Mouse (Mus musculus): ENCODE data around the gene Dnaaf1. TPM values are rescaled to one million over a fixed set of nuclear protein-coding genes. Genes with fewer than 3 reads are reported as not detected.

The Dnaaf1 gene
- polyA plus RNA-seq, 1 experiment from 2014 or later = 0.19 TPM

GRCm38 (mm10) chr8:119557132-119557531, 17.9 kb upstream of the Dnaaf1 start:
- Histone ChIP-seq H3K27me3 (ENCODE audit: low read depth, poor library complexity, severe bottlenecking) (no peaks in the 10 kb centered on the region), H3K27ac (replicated peaks) (no peak overlapping the region), H3K4me3 (peak overlapping the region; percentile 88), H3K4me1 (peaks cover 32% of the 10 kb centered on the region), H3K9me3 (replicated peaks) (no peaks in the 10 kb centered on the region), H3K36me3 (peaks cover 22% of the 10 kb centered on the region)
- WGBS = 88% methylated on average over 9 of the region's 9 CpGs
- DNase-seq (ENCODE audit: low spot score) = no peak

GRCm38 (mm10) chr8:119557821-119558602, 17.0 kb upstream of the Dnaaf1 start:
- Histone ChIP-seq H3K4me3 (peak overlapping the region; percentile 88), H3K9me3 (replicated peaks) (no peaks in the 10 kb centered on the region), H3K27me3 (ENCODE audit: low read depth, poor library complexity, severe bottlenecking) (no peaks in the 10 kb centered on the region), H3K4me1 (peaks cover 32% of the 10 kb centered on the region), H3K36me3 (peaks cover 30% of the 10 kb centered on the region), H3K27ac (replicated peaks) (peak overlapping the region; percentile 96)
- WGBS = 2% methylated on average over 55 of the region's 55 CpGs
- no peak for DNase-seq (ENCODE audit: low spot score)

- Histone ChIP-seq H3K27me3 (ENCODE audit: low read depth, poor library complexity, severe bottlenecking) (no peaks in the 10 kb centered on the region), H3K36me3 (peaks cover 38% of the 10 kb centered on the region), H3K27ac (replicated peaks) (peak within 1 kb of the TSS; percentile 96), H3K4me3 (peak within 1 kb of the TSS; percentile 88), H3K9me3 (replicated peaks) (no peaks in the 10 kb centered on the region), H3K4me1 (peaks cover 29% of the 10 kb centered on the region)
- DNase-seq (ENCODE audit: low spot score) = peak; percentile 98
- 6% methylated on average over 63 of the region's 63 CpGs for WGBS
Measured at GRCm38 (mm10) chr8:119558603-119559401, 16.2 kb upstream of the Dnaaf1 start, which contains the start of gene Mbtps1. Gene Mbtps1, minus strand, starts transcription at chr8:119558735.

GRCm38 (mm10) chr8:119559402-119559720, 15.7 kb upstream of the Dnaaf1 start:
- no peaks in the 10 kb centered on the region for H3K9me3 ChIP-seq (replicated peaks)
- DNase-seq (ENCODE audit: low spot score) = no peak
- WGBS = 88% methylated on average over 6 of the region's 6 CpGs
- peak overlapping the region; percentile 88; the same call in 1 of the 2 replicates for H3K4me3 ChIP-seq
- H3K27me3 ChIP-seq (ENCODE audit: low read depth, poor library complexity, severe bottlenecking) = no peaks in the 10 kb centered on the region
- H3K27ac ChIP-seq (replicated peaks) = peak overlapping the region; percentile 96
- peaks cover 39% of the 10 kb centered on the region for H3K36me3 ChIP-seq
- H3K4me1 ChIP-seq = peaks cover 29% of the 10 kb centered on the region

- DNase-seq (ENCODE audit: low spot score) = no peak
- Histone ChIP-seq H3K27ac (replicated peaks) (no peak overlapping the region), H3K36me3 (peaks cover 70% of the 10 kb centered on the region), H3K4me3 (no peak overlapping the region), H3K4me1 (peaks cover 6% of the 10 kb centered on the region), H3K27me3 (ENCODE audit: low read depth, poor library complexity, severe bottlenecking) (no peaks in the 10 kb centered on the region), H3K9me3 (replicated peaks) (no peaks in the 10 kb centered on the region)
- WGBS = 94% methylated on average over 14 of the region's 14 CpGs
Measured at GRCm38 (mm10) chr8:119563849-119564251, 11.2 kb upstream of the Dnaaf1 start.

GRCm38 (mm10) chr8:119566367-119566766, 8.7 kb upstream of the Dnaaf1 start:
- Histone ChIP-seq H3K27me3 (ENCODE audit: low read depth, poor library complexity, severe bottlenecking) (no peaks in the 10 kb centered on the region), H3K9me3 (replicated peaks) (no peaks in the 10 kb centered on the region), H3K4me3 (no peak overlapping the region), H3K27ac (replicated peaks) (no peak overlapping the region), H3K4me1 (peaks cover 14% of the 10 kb centered on the region), H3K36me3 (peaks cover 66% of the 10 kb centered on the region)
- 83% methylated on average over 11 of the region's 11 CpGs for WGBS
- no peak for DNase-seq (ENCODE audit: low spot score)

GRCm38 (mm10) chr8:119568251-119568650, 6.8 kb upstream of the Dnaaf1 start:
- WGBS = 87% methylated on average over 9 of the region's 9 CpGs
- H3K4me3 ChIP-seq = no peak overlapping the region
- no peaks in the 10 kb centered on the region for H3K9me3 ChIP-seq (replicated peaks)
- peaks cover 3% of the 10 kb centered on the region; the same call in 1 of the 2 replicates for H3K27me3 ChIP-seq (ENCODE audit: low read depth, poor library complexity, severe bottlenecking)
- H3K27ac ChIP-seq (replicated peaks) = no peak overlapping the region
- H3K4me1 ChIP-seq = peaks cover 20% of the 10 kb centered on the region
- DNase-seq (ENCODE audit: low spot score) = no peak
- peaks cover 49% of the 10 kb centered on the region for H3K36me3 ChIP-seq

GRCm38 (mm10) chr8:119568951-119569350, 6.1 kb upstream of the Dnaaf1 start:
- DNase-seq (ENCODE audit: low spot score) = no peak
- peaks cover 27% of the 10 kb centered on the region for H3K4me1 ChIP-seq
- H3K9me3 ChIP-seq (replicated peaks) = no peaks in the 10 kb centered on the region
- peaks cover 7% of the 10 kb centered on the region; the same call in 1 of the 2 replicates for H3K27me3 ChIP-seq (ENCODE audit: low read depth, poor library complexity, severe bottlenecking)
- 66% methylated on average over 7 of the region's 7 CpGs for WGBS
- H3K36me3 ChIP-seq = peaks cover 42% of the 10 kb centered on the region
- H3K4me3 ChIP-seq = no peak overlapping the region
- H3K27ac ChIP-seq (replicated peaks) = no peak overlapping the region

GRCm38 (mm10) chr8:119569881-119570280, 5.2 kb upstream of the Dnaaf1 start:
- WGBS = 29% methylated on average over 4 of the region's 4 CpGs

GRCm38 (mm10) chr8:119571135-119571534, 3.9 kb upstream of the Dnaaf1 start:
- Histone ChIP-seq H3K4me1 (peaks cover 44% of the 10 kb centered on the region), H3K36me3 (peaks cover 20% of the 10 kb centered on the region), H3K4me3 (no peak overlapping the region), H3K9me3 (replicated peaks) (no peaks in the 10 kb centered on the region), H3K27me3 (ENCODE audit: low read depth, poor library complexity, severe bottlenecking) (peaks cover 15% of the 10 kb centered on the region), H3K27ac (replicated peaks) (no peak overlapping the region)
- 90% methylated on average over 6 of the region's 6 CpGs for WGBS
- DNase-seq (ENCODE audit: low spot score) = no peak

More at GRCm38 (mm10) chr8:119569881-119570280, 5.2 kb upstream of the Dnaaf1 start:
- no peak overlapping the region for H3K27ac ChIP-seq (replicated peaks)
- peaks cover 7% of the 10 kb centered on the region; the same call in 1 of the 2 replicates for H3K27me3 ChIP-seq (ENCODE audit: low read depth, poor library complexity, severe bottlenecking)
- H3K4me1 ChIP-seq = peaks cover 37% of the 10 kb centered on the region
- H3K9me3 ChIP-seq (replicated peaks) = no peaks in the 10 kb centered on the region
- H3K4me3 ChIP-seq = no peak overlapping the region
- DNase-seq (ENCODE audit: low spot score) = no peak
- peaks cover 33% of the 10 kb centered on the region for H3K36me3 ChIP-seq

- Histone ChIP-seq H3K27me3 (ENCODE audit: low read depth, poor library complexity, severe bottlenecking) (peaks cover 26% of the 10 kb centered on the region), H3K9me3 (replicated peaks) (no peaks in the 10 kb centered on the region), H3K27ac (replicated peaks) (no peak overlapping the region), H3K36me3 (peaks cover 7% of the 10 kb centered on the region), H3K4me1 (peaks cover 44% of the 10 kb centered on the region), H3K4me3 (no peak overlapping the region)
- DNase-seq (ENCODE audit: low spot score) = no peak
- WGBS = 96% methylated on average over 4 of the region's 4 CpGs
Measured at GRCm38 (mm10) chr8:119572411-119572810, 2.6 kb upstream of the Dnaaf1 start.

GRCm38 (mm10) chr8:119575366-119575726, 311 bp downstream of the Dnaaf1 start:
- Histone ChIP-seq H3K9me3 (replicated peaks) (no peaks in the 10 kb centered on the region), H3K4me3 (peak overlapping the region; percentile 90), H3K27me3 (ENCODE audit: low read depth, poor library complexity, severe bottlenecking) (peaks cover 47% of the 10 kb centered on the region), H3K36me3 (no peaks in the 10 kb centered on the region), H3K4me1 (peaks cover 36% of the 10 kb centered on the region), H3K27ac (replicated peaks) (peak overlapping the region; percentile 92)
- 2% methylated on average over 16 of the region's 16 CpGs for WGBS
- no peak for DNase-seq (ENCODE audit: low spot score)

GRCm38 (mm10) chr8:119579096-119579495, 4.1 kb downstream of the Dnaaf1 start:
- H3K4me3 ChIP-seq = no peak overlapping the region
- H3K27me3 ChIP-seq (ENCODE audit: low read depth, poor library complexity, severe bottlenecking) = peaks cover 40% of the 10 kb centered on the region
- DNase-seq (ENCODE audit: low spot score) = no peak
- peaks cover 15% of the 10 kb centered on the region for H3K4me1 ChIP-seq
- no peaks in the 10 kb centered on the region for H3K9me3 ChIP-seq (replicated peaks)
- 43% methylated on average over 13 of the region's 13 CpGs for WGBS
- no peaks in the 10 kb centered on the region for H3K36me3 ChIP-seq
- H3K27ac ChIP-seq (replicated peaks) = no peak overlapping the region
